Mouse (Mus musculus): ENCODE measurements around the gene Mfsd11. TPM values are rescaled to one million over a fixed set of nuclear protein-coding genes. Genes with fewer than 3 reads are reported as not detected.
A peak's percentile ranks its signal among the peaks of the same experiment; 100 is the strongest.
"Not testable (repeated sequence)": the region's sequence is repeated elsewhere in the genome, so short reads cannot be mapped to it uniquely, and the experiment has no call there.

Mfsd11 gene
- polyA plus RNA-seq, 1 experiment: 34.0 TPM

DNA sequence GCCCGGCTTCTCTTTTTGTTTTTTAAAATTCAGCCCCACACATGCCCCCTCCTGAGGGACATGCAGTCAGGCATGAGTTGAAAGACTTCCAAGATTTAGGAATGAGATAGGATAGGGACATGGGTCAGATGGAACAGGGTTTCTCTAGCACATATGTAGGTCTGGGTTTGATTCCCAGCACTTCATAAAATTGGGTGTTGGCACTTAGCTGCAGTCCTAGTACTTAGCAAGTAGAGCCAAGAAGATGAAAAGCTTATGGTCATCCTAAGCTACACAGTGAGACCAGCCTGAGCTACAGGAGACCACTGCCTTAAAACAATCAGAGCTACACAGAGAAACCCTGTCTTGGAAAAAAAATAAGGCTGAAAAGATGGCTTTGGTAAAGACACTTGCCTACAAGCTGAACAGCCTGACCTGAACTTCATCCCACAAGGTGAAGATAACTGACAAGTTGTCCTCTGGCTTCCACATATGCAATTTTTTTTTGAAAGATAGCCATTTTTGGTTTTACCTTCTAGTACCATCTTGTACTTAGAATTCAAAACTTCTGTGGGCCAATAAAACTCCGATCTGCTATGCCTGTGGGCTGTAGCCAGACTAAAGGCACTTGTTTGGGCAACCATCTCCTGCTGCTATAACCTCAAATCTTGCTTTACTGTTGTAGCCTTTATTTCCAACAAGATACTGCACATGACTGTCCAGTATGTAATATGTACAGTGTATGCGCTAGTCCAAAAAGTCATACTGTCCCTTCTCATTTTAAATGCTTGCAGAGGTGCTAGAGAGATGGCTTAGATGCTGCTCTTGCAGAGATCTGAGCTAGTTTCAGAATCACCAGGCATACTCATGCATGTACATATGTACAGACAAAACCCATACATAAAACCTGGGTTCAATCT is 4.8 kb upstream of the Mfsd11 start:
- no peak overlapping the region for H3K4me3 ChIP-seq (ENCODE audit: insufficient read depth, poor library complexity, severe bottlenecking)

DNA sequence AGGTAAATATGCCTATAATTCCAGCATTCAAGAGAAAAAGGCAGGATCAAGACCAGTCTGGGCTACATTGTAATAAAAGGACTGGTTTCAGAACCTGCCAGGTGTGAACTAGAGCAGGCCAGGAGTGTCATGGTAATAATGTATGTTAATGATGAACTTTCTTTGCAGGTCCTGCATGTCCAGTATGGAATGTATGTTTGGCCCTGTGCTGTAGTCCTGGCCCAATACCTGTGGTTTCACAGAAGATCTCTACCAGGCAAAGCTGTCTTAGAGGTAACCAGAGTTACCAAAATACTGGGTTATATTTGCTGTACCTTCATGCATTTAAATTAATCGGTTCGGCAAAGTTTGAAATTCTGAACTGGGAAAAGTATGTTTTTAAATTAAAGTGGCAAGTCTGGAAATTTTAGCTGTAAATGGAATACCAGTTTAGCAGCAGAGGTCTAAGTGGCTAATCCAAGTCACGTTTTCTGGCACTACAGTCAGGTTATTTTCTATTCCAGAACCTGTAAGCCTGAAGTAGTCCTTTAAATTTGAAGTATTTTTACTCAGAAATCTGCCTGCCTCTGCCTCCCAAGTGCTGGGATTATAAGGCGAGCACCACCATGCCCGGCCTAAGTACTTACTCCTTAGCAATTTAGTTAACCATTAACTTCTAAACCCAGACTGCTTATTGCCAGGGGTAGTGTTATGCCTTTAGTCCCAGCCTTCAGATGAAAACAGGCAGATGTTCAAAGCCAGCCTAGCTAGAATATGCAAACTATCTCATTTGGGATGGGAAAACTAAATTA is 4.0 kb upstream of the Mfsd11 start:
- TF ChIP-seq MYOG (IDR thresholded peaks at IDR 0.05; ENCODE audit: control insufficient read depth, extremely low read depth, insufficient read length): no peak
- TF ChIP-seq USF1 (IDR thresholded peaks at IDR 0.05; ENCODE audit: low read depth): no peak
- no peak for TF ChIP-seq CEBPB (IDR thresholded peaks at IDR 0.05; ENCODE audit: low read depth)
- no peak for TF ChIP-seq MAX (IDR thresholded peaks at IDR 0.05)
- no peak for TF ChIP-seq FOSL1 (IDR thresholded peaks at IDR 0.05; ENCODE audit: insufficient read depth, low read length, poor library complexity, severe bottlenecking)
- TF ChIP-seq CTCF (IDR thresholded peaks at IDR 0.05; ENCODE audit: control insufficient read depth, insufficient read depth, insufficient read length): no peak
- TF ChIP-seq MYOD1 (IDR thresholded peaks at IDR 0.05; ENCODE audit: control insufficient read depth, insufficient read length, low read depth): no peak
- peaks cover 63% of the 10 kb centered on the region for H3K36me3 ChIP-seq (ENCODE audit: control insufficient read depth, insufficient read depth)
- H3K79me3 ChIP-seq (ENCODE audit: low read depth): peaks cover 48% of the 10 kb centered on the region
- peaks cover 92% of the 10 kb centered on the region for H3K79me2 ChIP-seq (ENCODE audit: control insufficient read depth, insufficient read depth)
- H3K27me3 ChIP-seq (ENCODE audit: control insufficient read depth, insufficient read depth, insufficient read length): no peaks in the 10 kb centered on the region
- no peak overlapping the region for H3K4me3 ChIP-seq (ENCODE audit: insufficient read depth, poor library complexity, severe bottlenecking)
- H3ac ChIP-seq (ENCODE audit: control insufficient read depth, insufficient read length, low read depth): no peak overlapping the region

More for the DNA sequence above, 4.8 kb upstream of the Mfsd11 start:
- Histone ChIP-seq H3K79me3 (ENCODE audit: low read depth) (peaks cover 47% of the 10 kb centered on the region), H3ac (ENCODE audit: control insufficient read depth, insufficient read length, low read depth) (no peak overlapping the region), H3K27me3 (ENCODE audit: control insufficient read depth, insufficient read depth, insufficient read length) (no peaks in the 10 kb centered on the region), H3K36me3 (ENCODE audit: control insufficient read depth, insufficient read depth) (peaks cover 63% of the 10 kb centered on the region), H3K79me2 (ENCODE audit: control insufficient read depth, insufficient read depth) (peaks cover 94% of the 10 kb centered on the region)
- TF ChIP-seq CEBPB (IDR thresholded peaks at IDR 0.05; ENCODE audit: low read depth) (no peak), CTCF (IDR thresholded peaks at IDR 0.05; ENCODE audit: control insufficient read depth, insufficient read depth, insufficient read length) (no peak), MYOG (IDR thresholded peaks at IDR 0.05; ENCODE audit: control insufficient read depth, extremely low read depth, insufficient read length) (no peak), FOSL1 (IDR thresholded peaks at IDR 0.05; ENCODE audit: insufficient read depth, low read length, poor library complexity, severe bottlenecking) (no peak), MYOD1 (IDR thresholded peaks at IDR 0.05; ENCODE audit: control insufficient read depth, insufficient read length, low read depth) (no peak), USF1 (IDR thresholded peaks at IDR 0.05; ENCODE audit: low read depth) (no peak), MAX (IDR thresholded peaks at IDR 0.05) (no peak)

DNA sequence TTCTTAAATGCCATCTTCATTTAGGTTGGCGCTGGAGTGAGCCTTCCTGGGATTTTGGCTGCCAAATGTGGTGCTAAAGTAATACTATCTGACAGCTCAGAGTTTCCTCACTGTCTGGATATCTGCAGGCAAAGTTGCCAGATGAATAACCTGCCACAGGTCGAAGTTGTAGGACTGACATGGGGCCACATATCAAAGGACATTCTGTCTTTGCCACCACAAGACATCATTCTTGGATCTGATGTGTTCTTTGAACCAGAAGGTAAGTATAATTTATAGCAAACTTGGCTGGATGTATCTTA is 3.4 kb upstream of the Mfsd11 start:
- not testable (repeated sequence) for H3ac ChIP-seq (ENCODE audit: control insufficient read depth, insufficient read length, low read depth); H3K4me3 ChIP-seq (ENCODE audit: insufficient read depth, poor library complexity, severe bottlenecking); H3K27me3 ChIP-seq (ENCODE audit: control insufficient read depth, insufficient read depth, insufficient read length)
- H3K79me2 ChIP-seq (ENCODE audit: control insufficient read depth, insufficient read depth): peaks cover 92% of the 10 kb centered on the region
- peaks cover 63% of the 10 kb centered on the region for H3K36me3 ChIP-seq (ENCODE audit: control insufficient read depth, insufficient read depth)
- peaks cover 49% of the 10 kb centered on the region for H3K79me3 ChIP-seq (ENCODE audit: low read depth)

DNA sequence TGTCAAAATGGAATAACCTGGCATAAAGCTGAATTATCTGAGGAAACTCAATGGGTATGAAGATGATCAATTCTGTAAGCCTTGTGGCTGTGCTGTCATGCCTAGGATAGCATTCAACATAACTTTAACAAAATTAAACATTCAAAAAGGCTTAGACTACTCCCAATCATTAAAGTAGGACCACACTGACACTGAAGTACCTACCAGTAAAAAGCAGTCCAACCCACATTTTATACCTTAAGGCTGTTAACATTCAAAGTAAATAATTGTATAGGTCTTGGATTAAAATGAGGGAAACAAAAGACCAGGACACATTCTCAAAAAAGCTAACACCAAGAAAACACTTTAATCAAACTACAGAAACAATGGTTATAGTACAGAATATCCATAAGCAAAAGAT is 2.7 kb upstream of the Mfsd11 start:
- Histone ChIP-seq H3ac (ENCODE audit: control insufficient read depth, insufficient read length, low read depth) (no peak overlapping the region), H3K4me3 (ENCODE audit: insufficient read depth, poor library complexity, severe bottlenecking) (no peak overlapping the region), H3K79me3 (ENCODE audit: low read depth) (peaks cover 50% of the 10 kb centered on the region), H3K36me3 (ENCODE audit: control insufficient read depth, insufficient read depth) (peaks cover 63% of the 10 kb centered on the region), H3K27me3 (ENCODE audit: control insufficient read depth, insufficient read depth, insufficient read length) (no peaks in the 10 kb centered on the region), H3K79me2 (ENCODE audit: control insufficient read depth, insufficient read depth) (peaks cover 92% of the 10 kb centered on the region)
- no peak for TF ChIP-seq MAX (IDR thresholded peaks at IDR 0.05)
- TF ChIP-seq MYOG (IDR thresholded peaks at IDR 0.05; ENCODE audit: control insufficient read depth, extremely low read depth, insufficient read length): no peak
- no peak for TF ChIP-seq CTCF (IDR thresholded peaks at IDR 0.05; ENCODE audit: control insufficient read depth, insufficient read depth, insufficient read length)
- no peak for TF ChIP-seq MYOD1 (IDR thresholded peaks at IDR 0.05; ENCODE audit: control insufficient read depth, insufficient read length, low read depth)
- no peak for TF ChIP-seq CEBPB (IDR thresholded peaks at IDR 0.05; ENCODE audit: low read depth)
- no peak for TF ChIP-seq USF1 (IDR thresholded peaks at IDR 0.05; ENCODE audit: low read depth)
- no peak for TF ChIP-seq FOSL1 (IDR thresholded peaks at IDR 0.05; ENCODE audit: insufficient read depth, low read length, poor library complexity, severe bottlenecking)

DNA sequence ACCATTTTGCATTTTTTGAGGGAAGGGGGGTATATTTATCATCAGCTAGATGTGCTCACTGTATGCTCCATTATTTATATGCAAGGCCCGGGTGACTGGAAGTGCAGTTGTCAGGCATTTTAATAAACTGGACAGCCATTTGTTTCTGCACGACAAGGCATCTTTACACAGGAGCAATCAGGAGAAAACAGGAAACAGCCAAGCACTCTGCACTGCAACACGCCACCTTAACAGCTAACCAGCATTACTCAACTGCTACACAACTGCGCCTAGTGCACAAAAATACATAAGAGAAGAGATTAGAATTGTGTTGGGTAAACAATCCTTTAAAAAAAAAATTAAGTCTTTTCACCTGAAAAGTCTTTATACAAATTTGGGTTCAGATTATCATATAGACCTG is 2.2 kb upstream of the Mfsd11 start:
- no peaks in the 10 kb centered on the region for H3K27me3 ChIP-seq (ENCODE audit: control insufficient read depth, insufficient read depth, insufficient read length)
- H3K4me3 ChIP-seq (ENCODE audit: insufficient read depth, poor library complexity, severe bottlenecking): peak overlapping the region; percentile 98
- TF ChIP-seq USF1 (IDR thresholded peaks at IDR 0.05; ENCODE audit: low read depth) (no peak), FOSL1 (IDR thresholded peaks at IDR 0.05; ENCODE audit: insufficient read depth, low read length, poor library complexity, severe bottlenecking) (no peak), MAX (IDR thresholded peaks at IDR 0.05) (no peak), CTCF (IDR thresholded peaks at IDR 0.05; ENCODE audit: control insufficient read depth, insufficient read depth, insufficient read length) (no peak), MYOG (IDR thresholded peaks at IDR 0.05; ENCODE audit: control insufficient read depth, extremely low read depth, insufficient read length) (no peak), MYOD1 (IDR thresholded peaks at IDR 0.05; ENCODE audit: control insufficient read depth, insufficient read length, low read depth) (no peak)
- H3K79me2 ChIP-seq (ENCODE audit: control insufficient read depth, insufficient read depth): peaks cover 92% of the 10 kb centered on the region
- H3ac ChIP-seq (ENCODE audit: control insufficient read depth, insufficient read length, low read depth): peak overlapping the region; percentile 61
- H3K36me3 ChIP-seq (ENCODE audit: control insufficient read depth, insufficient read depth): peaks cover 63% of the 10 kb centered on the region
- H3K79me3 ChIP-seq (ENCODE audit: low read depth): peaks cover 53% of the 10 kb centered on the region

All from C2C12 (cell line).